Mouse (Mus musculus) ES-E14 (cell line): Measurements from ENCODE around the gene Fam81b.

Experiments
- MAFK ChIP-seq: IDR thresholded peaks from 2 replicates; pipeline ENCODE4 v1.6.1; 2014; ENCODE audit warnings: mild to moderate bottlenecking, low read depth, low read length, inconsistent platforms; ENCODE audit not compliant: insufficient read depth
- ZC3H11A ChIP-seq: IDR thresholded peaks from 2 replicates; pipeline ENCODE4 v1.6.1; 2012; ENCODE audit warnings: low read depth, mild to moderate bottlenecking, inconsistent platforms, low read length, borderline replicate concordance

DNA sequence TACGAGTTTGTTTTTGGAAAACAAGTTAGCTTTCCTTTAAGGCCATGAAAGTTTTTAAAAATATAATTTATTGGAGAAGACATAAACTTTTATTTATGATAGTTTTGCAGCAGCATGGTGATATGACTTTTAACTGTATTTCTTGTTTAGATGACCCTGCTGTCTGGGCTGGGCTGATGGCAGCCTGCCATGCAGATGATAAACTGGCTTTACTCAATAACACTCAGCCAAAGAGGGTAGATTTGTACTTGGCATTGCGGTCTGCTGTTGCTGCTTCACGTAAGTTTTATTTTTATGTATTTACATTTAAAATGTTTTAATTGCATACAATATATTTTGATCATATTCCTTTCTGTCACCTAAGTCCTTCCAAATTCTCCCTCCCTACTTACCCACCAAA, 147.8 kb downstream of the Fam81b start:
- TF ChIP-seq MAFK: no peak
- TF ChIP-seq ZC3H11A: no peak
